Mouse (Mus musculus): ENCODE results near the gene Ppbp. TPM values are rescaled to one million over a fixed set of nuclear protein-coding genes. Genes with fewer than 3 reads are reported as not detected.

The Ppbp gene
- polyA plus RNA-seq (2014; fragmentation: Illumina TruSeq; extraction: RNeasy Lipid Tissue Mini Kit (QIAGEN cat#74804); ENCODE audit: low read depth, low replicate concordance): 0.89 TPM

GRCm38 (mm10) chr5:90768218-90768617, at the start of gene Ppbp:
Gene Ppbp, plus strand, starts transcription at chr5:90768518.

GRCm38 (mm10) chr5:90759077-90760065, 8.9 kb upstream of the Ppbp start, which contains the start of gene Cxcl5:
Gene Cxcl5, plus strand, starts transcription at chr5:90759360.

DNA sequence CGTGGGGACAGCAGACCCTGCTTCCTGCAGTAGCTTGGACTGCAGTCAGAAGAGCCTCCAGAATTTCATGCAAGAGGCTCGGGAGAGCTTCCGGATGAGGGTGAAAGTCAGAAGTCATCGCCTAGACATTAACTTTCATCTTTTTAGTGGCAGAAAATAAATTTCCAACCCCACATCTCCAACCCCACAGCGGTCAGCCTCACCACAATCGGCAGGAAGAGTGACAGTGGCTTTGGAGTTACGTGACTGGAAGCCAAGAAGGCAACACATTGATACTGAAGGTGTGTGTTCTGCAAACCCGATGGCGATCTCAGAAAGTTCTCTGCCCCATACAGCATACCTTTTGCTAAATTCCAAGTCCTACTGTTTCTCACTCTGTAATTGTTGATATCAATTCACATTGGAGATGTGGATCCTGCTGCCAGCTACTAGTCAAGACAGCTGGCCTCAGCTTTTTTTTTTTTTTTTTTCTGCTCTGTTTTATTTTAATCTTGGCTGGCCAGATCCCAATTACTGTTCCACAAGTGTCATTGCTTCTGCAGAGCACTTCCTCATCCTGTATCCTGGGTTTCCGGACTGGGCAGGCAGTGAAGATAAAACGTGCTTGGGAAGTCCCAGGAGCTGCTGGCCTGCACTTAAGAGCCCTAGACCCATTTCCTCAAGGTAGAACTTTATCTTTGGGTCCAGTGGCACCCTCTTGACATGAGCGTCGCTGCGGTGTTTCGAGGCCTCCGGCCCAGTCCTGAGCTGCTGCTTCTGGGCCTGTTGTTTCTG, 3.7 kb downstream of the Ppbp start, which contains the start of gene Pf4:
TSS of gene Pf4 (plus strand) at position 556 of the 774 bp plus-strand sequence.

DNA sequence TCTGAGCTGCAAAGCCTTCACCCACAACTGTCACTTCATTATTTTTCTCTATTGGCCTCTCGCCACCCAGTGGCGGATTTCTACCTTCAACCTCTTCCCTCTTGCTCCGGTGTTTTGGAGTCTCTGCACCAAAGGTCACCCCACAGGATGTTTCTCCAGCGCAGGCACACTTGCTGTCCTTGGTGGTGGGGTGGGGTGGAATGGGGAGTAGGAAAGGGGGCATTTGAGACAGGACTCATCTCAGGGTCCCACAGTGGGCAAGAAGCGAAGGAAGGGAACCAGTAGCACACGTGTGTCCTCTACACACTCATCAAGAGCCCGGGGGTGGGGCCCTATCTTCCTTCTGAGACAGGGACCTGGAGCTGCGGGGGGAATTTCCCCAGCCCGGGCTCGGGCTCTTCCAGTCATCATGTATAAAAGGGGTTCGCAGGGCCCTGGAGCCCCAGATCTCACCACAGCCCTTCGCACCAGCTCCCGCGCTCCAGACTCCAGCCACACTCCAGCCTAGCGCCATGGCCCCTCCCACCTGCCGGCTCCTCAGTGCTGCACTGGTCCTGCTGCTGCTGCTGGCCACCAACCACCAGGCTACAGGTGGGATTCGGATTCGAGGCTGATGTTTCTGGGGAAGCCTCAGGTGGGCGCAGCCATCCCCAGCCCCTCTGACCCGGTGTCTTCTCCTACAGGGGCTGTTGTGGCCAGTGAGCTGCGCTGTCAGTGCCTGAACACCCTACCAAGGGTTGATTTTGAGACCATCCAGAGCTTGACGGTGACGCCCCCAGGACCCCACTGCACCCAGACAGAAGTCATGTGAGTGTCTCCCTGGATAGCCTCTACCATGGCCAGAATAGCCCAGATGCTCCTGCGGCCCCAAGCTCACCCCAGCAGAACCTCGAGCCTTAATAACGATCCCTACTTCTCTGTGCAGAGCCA, 17.6 kb downstream of the Ppbp start, which contains the start of gene Cxcl3:
TSS of gene Cxcl3 (plus strand) at position 445 of the 930 bp plus-strand sequence.

DNA sequence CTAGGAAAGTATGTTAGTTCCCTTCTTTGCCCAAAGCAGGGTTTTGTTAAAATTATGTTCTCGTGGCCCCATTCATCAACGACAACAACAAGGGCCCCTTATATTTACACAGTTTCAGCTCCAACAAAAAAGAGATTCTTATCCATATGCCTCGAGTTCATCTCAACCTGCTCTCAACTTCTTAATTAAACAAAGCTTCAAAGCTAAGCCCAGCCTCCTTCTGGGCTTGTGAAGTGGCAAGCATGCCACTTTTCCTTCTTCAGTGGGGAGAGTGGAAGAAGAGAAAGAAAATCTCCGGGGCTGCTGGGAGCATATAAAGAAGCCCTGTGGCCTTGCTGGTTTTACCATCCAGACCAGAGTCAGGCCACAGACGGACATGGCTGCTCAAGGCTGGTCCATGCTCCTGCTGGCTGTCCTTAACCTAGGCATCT, 25.9 kb downstream of the Ppbp start, which contains the start of gene Cxcl15:
TSS of gene Cxcl15 (plus strand) at position 340 of the 431 bp plus-strand sequence.

Other genes with a start within 250 kb of the Ppbp start
- gene Afm, start 249.6 kb upstream of the Ppbp start, polyA plus RNA-seq (2014; fragmentation: Illumina TruSeq; extraction: RNeasy Lipid Tissue Mini Kit (QIAGEN cat#74804); ENCODE audit: low read depth, low replicate concordance): 74.6 TPM
- 0.85 TPM for gene 5830473C10Rik, start 207.4 kb upstream of the Ppbp start, polyA plus RNA-seq (2014; fragmentation: Illumina TruSeq; extraction: RNeasy Lipid Tissue Mini Kit (QIAGEN cat#74804); ENCODE audit: low read depth, low replicate concordance)
- gene Rassf6, start 127.9 kb upstream of the Ppbp start, polyA plus RNA-seq (2014; fragmentation: Illumina TruSeq; extraction: RNeasy Lipid Tissue Mini Kit (QIAGEN cat#74804); ENCODE audit: low read depth, low replicate concordance): 67.4 TPM
- gene Cxcl5, start 9.2 kb upstream of the Ppbp start, polyA plus RNA-seq (2014; fragmentation: Illumina TruSeq; extraction: RNeasy Lipid Tissue Mini Kit (QIAGEN cat#74804); ENCODE audit: low read depth, low replicate concordance): not detected
- gene Pf4, start 3.9 kb downstream of the Ppbp start, polyA plus RNA-seq (2014; fragmentation: Illumina TruSeq; extraction: RNeasy Lipid Tissue Mini Kit (QIAGEN cat#74804); ENCODE audit: low read depth, low replicate concordance): not detected
- gene Cxcl3, start 17.6 kb downstream of the Ppbp start, polyA plus RNA-seq (2014; fragmentation: Illumina TruSeq; extraction: RNeasy Lipid Tissue Mini Kit (QIAGEN cat#74804); ENCODE audit: low read depth, low replicate concordance): not detected
- not detected for gene Cxcl15, start 26.0 kb downstream of the Ppbp start, polyA plus RNA-seq (2014; fragmentation: Illumina TruSeq; extraction: RNeasy Lipid Tissue Mini Kit (QIAGEN cat#74804); ENCODE audit: low read depth, low replicate concordance)
- gene Cxcl1, start 122.7 kb downstream of the Ppbp start, polyA plus RNA-seq (2014; fragmentation: Illumina TruSeq; extraction: RNeasy Lipid Tissue Mini Kit (QIAGEN cat#74804); ENCODE audit: low read depth, low replicate concordance): 2.5 TPM
- not detected for gene Cxcl2, start 135.4 kb downstream of the Ppbp start, polyA plus RNA-seq (2014; fragmentation: Illumina TruSeq; extraction: RNeasy Lipid Tissue Mini Kit (QIAGEN cat#74804); ENCODE audit: low read depth, low replicate concordance)
- 67.3 TPM for gene Mthfd2l, start 162.6 kb downstream of the Ppbp start, polyA plus RNA-seq (2014; fragmentation: Illumina TruSeq; extraction: RNeasy Lipid Tissue Mini Kit (QIAGEN cat#74804); ENCODE audit: low read depth, low replicate concordance)